Mouse (Mus musculus): Measurements from ENCODE around the gene Fmnl1. TPM values are rescaled to one million over a fixed set of nuclear protein-coding genes. Genes with fewer than 3 reads are reported as not detected.

Gene Fmnl1
- polyA plus RNA-seq, 1 experiment from 2014 or later = 7.6 TPM

- peak; percentile 95 for ATAC-seq
- Histone ChIP-seq H3K9ac (ENCODE audit: low read depth, low read length) (peak overlapping the region; percentile 39; the same call in 1 of the 2 replicates), H3K36me3 (ENCODE audit: control insufficient read depth, insufficient read depth, low read length) (no peaks in the 10 kb centered on the region), H3K4me2 (ENCODE audit: low read length) (peak overlapping the region; percentile 55), H3K4me1 (ENCODE audit: control insufficient read depth, insufficient read depth, low read depth, low read length) (peaks cover 5% of the 10 kb centered on the region; the same call in 1 of the 2 replicates), H3K9me3 (ENCODE audit: control insufficient read depth, low read length) (no peaks in the 10 kb centered on the region), H3K27ac (ENCODE audit: low read depth, low read length) (peak overlapping the region; percentile 75), H3K4me3 (ENCODE audit: low read length) (peak overlapping the region; percentile 26), H3K27me3 (replicated peaks; ENCODE audit: control insufficient read depth, insufficient read depth, low read length) (no peaks in the 10 kb centered on the region)
- 2% methylated on average over 25 of the region's 25 CpGs for whole genome bisulfite sequencing
Measured at GRCm38 (mm10) chr11:103158621-103159478, 12.1 kb upstream of the Fmnl1 start.

GRCm38 (mm10) chr11:103160738-103161137, 10.2 kb upstream of the Fmnl1 start:
- H3K4me1 ChIP-seq (ENCODE audit: control insufficient read depth, insufficient read depth, low read depth, low read length) = peaks cover 5% of the 10 kb centered on the region; the same call in 1 of the 2 replicates
- ATAC-seq = no peak
- no peak overlapping the region for H3K4me2 ChIP-seq (ENCODE audit: low read length)
- no peak overlapping the region for H3K27ac ChIP-seq (ENCODE audit: low read depth, low read length)
- H3K36me3 ChIP-seq (ENCODE audit: control insufficient read depth, insufficient read depth, low read length) = no peaks in the 10 kb centered on the region
- H3K4me3 ChIP-seq (ENCODE audit: low read length) = no peak overlapping the region
- no peak overlapping the region for H3K9ac ChIP-seq (ENCODE audit: low read depth, low read length)
- H3K9me3 ChIP-seq (ENCODE audit: control insufficient read depth, low read length) = no peaks in the 10 kb centered on the region
- H3K27me3 ChIP-seq (replicated peaks; ENCODE audit: control insufficient read depth, insufficient read depth, low read length) = no peaks in the 10 kb centered on the region
- WGBS = 92% methylated on average over 11 of the region's 11 CpGs

- H3K4me1 ChIP-seq (ENCODE audit: control insufficient read depth, insufficient read depth, low read depth, low read length) = peaks cover 5% of the 10 kb centered on the region; the same call in 1 of the 2 replicates
- no peak overlapping the region for H3K4me2 ChIP-seq (ENCODE audit: low read length)
- H3K27ac ChIP-seq (ENCODE audit: low read depth, low read length) = no peak overlapping the region
- no peaks in the 10 kb centered on the region for H3K27me3 ChIP-seq (replicated peaks; ENCODE audit: control insufficient read depth, insufficient read depth, low read length)
- no peaks in the 10 kb centered on the region for H3K36me3 ChIP-seq (ENCODE audit: control insufficient read depth, insufficient read depth, low read length)
- no peak for ATAC-seq
- no peak overlapping the region for H3K4me3 ChIP-seq (ENCODE audit: low read length)
- no peaks in the 10 kb centered on the region for H3K9me3 ChIP-seq (ENCODE audit: control insufficient read depth, low read length)
- no peak overlapping the region for H3K9ac ChIP-seq (ENCODE audit: low read depth, low read length)
- 75% methylated on average over 7 of the region's 7 CpGs for WGBS
Measured at GRCm38 (mm10) chr11:103161449-103161848, 9.5 kb upstream of the Fmnl1 start.

GRCm38 (mm10) chr11:103162132-103162531, 8.8 kb upstream of the Fmnl1 start:
- 89% methylated on average over 5 of the region's 5 CpGs for WGBS
- no peaks in the 10 kb centered on the region for H3K9me3 ChIP-seq (ENCODE audit: control insufficient read depth, low read length)
- H3K9ac ChIP-seq (ENCODE audit: low read depth, low read length) = no peak overlapping the region
- H3K4me1 ChIP-seq (ENCODE audit: control insufficient read depth, insufficient read depth, low read depth, low read length) = peaks cover 5% of the 10 kb centered on the region; the same call in 1 of the 2 replicates
- no peak for ATAC-seq
- no peaks in the 10 kb centered on the region for H3K27me3 ChIP-seq (replicated peaks; ENCODE audit: control insufficient read depth, insufficient read depth, low read length)
- no peak overlapping the region for H3K27ac ChIP-seq (ENCODE audit: low read depth, low read length)
- no peaks in the 10 kb centered on the region for H3K36me3 ChIP-seq (ENCODE audit: control insufficient read depth, insufficient read depth, low read length)
- H3K4me3 ChIP-seq (ENCODE audit: low read length) = no peak overlapping the region
- no peak overlapping the region for H3K4me2 ChIP-seq (ENCODE audit: low read length)

- Histone ChIP-seq H3K9me3 (ENCODE audit: control insufficient read depth, low read length) (no peaks in the 10 kb centered on the region), H3K27ac (ENCODE audit: low read depth, low read length) (no peak overlapping the region), H3K9ac (ENCODE audit: low read depth, low read length) (no peak overlapping the region), H3K4me3 (ENCODE audit: low read length) (no peak overlapping the region), H3K36me3 (ENCODE audit: control insufficient read depth, insufficient read depth, low read length) (no peaks in the 10 kb centered on the region), H3K4me2 (ENCODE audit: low read length) (no peak overlapping the region), H3K27me3 (replicated peaks; ENCODE audit: control insufficient read depth, insufficient read depth, low read length) (no peaks in the 10 kb centered on the region), H3K4me1 (ENCODE audit: control insufficient read depth, insufficient read depth, low read depth, low read length) (peaks cover 6% of the 10 kb centered on the region)
- ATAC-seq = no peak
- 36% methylated on average over 10 of the region's 10 CpGs for WGBS
Measured at GRCm38 (mm10) chr11:103164391-103164790, 6.5 kb upstream of the Fmnl1 start.

- peaks cover 23% of the 10 kb centered on the region for H3K4me1 ChIP-seq (ENCODE audit: control insufficient read depth, insufficient read depth, low read depth, low read length)
- H3K9ac ChIP-seq (ENCODE audit: low read depth, low read length) = no peak overlapping the region
- ATAC-seq = no peak
- H3K27ac ChIP-seq (ENCODE audit: low read depth, low read length) = peak overlapping the region; percentile 30; the same call in 1 of the 2 replicates
- WGBS = 25% methylated on average over 9 of the region's 9 CpGs
- no peaks in the 10 kb centered on the region for H3K9me3 ChIP-seq (ENCODE audit: control insufficient read depth, low read length)
- no peak overlapping the region for H3K4me3 ChIP-seq (ENCODE audit: low read length)
- no peak overlapping the region for H3K4me2 ChIP-seq (ENCODE audit: low read length)
- no peaks in the 10 kb centered on the region for H3K27me3 ChIP-seq (replicated peaks; ENCODE audit: control insufficient read depth, insufficient read depth, low read length)
- H3K36me3 ChIP-seq (ENCODE audit: control insufficient read depth, insufficient read depth, low read length) = no peaks in the 10 kb centered on the region
Measured at GRCm38 (mm10) chr11:103168690-103169390, 2.1 kb upstream of the Fmnl1 start.

- H3K9ac ChIP-seq (ENCODE audit: low read depth, low read length) = peak overlapping the region; percentile 49; the same call in 1 of the 2 replicates
- ATAC-seq = no peak
- WGBS = 84% methylated on average over 5 of the region's 5 CpGs
- peak overlapping the region; percentile 74 for H3K27ac ChIP-seq (ENCODE audit: low read depth, low read length)
- no peaks in the 10 kb centered on the region for H3K27me3 ChIP-seq (replicated peaks; ENCODE audit: control insufficient read depth, insufficient read depth, low read length)
- peaks cover 26% of the 10 kb centered on the region for H3K4me1 ChIP-seq (ENCODE audit: control insufficient read depth, insufficient read depth, low read depth, low read length)
- no peaks in the 10 kb centered on the region for H3K9me3 ChIP-seq (ENCODE audit: control insufficient read depth, low read length)
- no peaks in the 10 kb centered on the region for H3K36me3 ChIP-seq (ENCODE audit: control insufficient read depth, insufficient read depth, low read length)
- peak overlapping the region; percentile 78 for H3K4me3 ChIP-seq (ENCODE audit: low read length)
- peak overlapping the region; percentile 79 for H3K4me2 ChIP-seq (ENCODE audit: low read length)
Measured at GRCm38 (mm10) chr11:103169664-103170063, 1.2 kb upstream of the Fmnl1 start.

GRCm38 (mm10) chr11:103170111-103170493, 805 bp upstream of the Fmnl1 start:
- Histone ChIP-seq H3K27ac (ENCODE audit: low read depth, low read length) (peak overlapping the region; percentile 74), H3K4me2 (ENCODE audit: low read length) (peak overlapping the region; percentile 79), H3K4me1 (ENCODE audit: control insufficient read depth, insufficient read depth, low read depth, low read length) (peaks cover 26% of the 10 kb centered on the region), H3K9ac (ENCODE audit: low read depth, low read length) (peak overlapping the region; percentile 49; the same call in 1 of the 2 replicates), H3K36me3 (ENCODE audit: control insufficient read depth, insufficient read depth, low read length) (no peaks in the 10 kb centered on the region), H3K4me3 (ENCODE audit: low read length) (peak overlapping the region; percentile 78), H3K27me3 (replicated peaks; ENCODE audit: control insufficient read depth, insufficient read depth, low read length) (no peaks in the 10 kb centered on the region), H3K9me3 (ENCODE audit: control insufficient read depth, low read length) (no peaks in the 10 kb centered on the region)
- 40% methylated on average over 3 of the region's 3 CpGs for WGBS
- ATAC-seq = peak; percentile 9; the same call in 1 of the 2 replicates

- Histone ChIP-seq H3K4me2 (ENCODE audit: low read length) (peak overlapping the region; percentile 79), H3K36me3 (ENCODE audit: control insufficient read depth, insufficient read depth, low read length) (no peaks in the 10 kb centered on the region), H3K27me3 (replicated peaks; ENCODE audit: control insufficient read depth, insufficient read depth, low read length) (no peaks in the 10 kb centered on the region), H3K27ac (ENCODE audit: low read depth, low read length) (peak overlapping the region; percentile 74; the same call in 1 of the 2 replicates), H3K9ac (ENCODE audit: low read depth, low read length) (peak overlapping the region; percentile 89), H3K4me3 (ENCODE audit: low read length) (peak overlapping the region; percentile 78), H3K9me3 (ENCODE audit: control insufficient read depth, low read length) (no peaks in the 10 kb centered on the region), H3K4me1 (ENCODE audit: control insufficient read depth, insufficient read depth, low read depth, low read length) (peaks cover 26% of the 10 kb centered on the region)
- 0 out of 2 replicates have a peak, but pooled peaks have one; percentile 12 for ATAC-seq
- WGBS = 2% methylated on average over 22 of the region's 23 CpGs
Measured at GRCm38 (mm10) chr11:103171286-103171620, 346 bp downstream of the Fmnl1 start.

Data from hindbrain, embryonic 16.5 days (tissue).